Mouse (Mus musculus) MN1 (cell line): ENCODE measurements around the gene Gm49318.
A peak's percentile ranks its signal among the peaks of the same experiment; 100 is the strongest.

Experiments used
- DNase-seq: peaks from one replicate; pipeline ENCODE4 v3.0.0-alpha.2; 2016; ENCODE audit warnings: low spot score

Gene Gm49318

DNA sequence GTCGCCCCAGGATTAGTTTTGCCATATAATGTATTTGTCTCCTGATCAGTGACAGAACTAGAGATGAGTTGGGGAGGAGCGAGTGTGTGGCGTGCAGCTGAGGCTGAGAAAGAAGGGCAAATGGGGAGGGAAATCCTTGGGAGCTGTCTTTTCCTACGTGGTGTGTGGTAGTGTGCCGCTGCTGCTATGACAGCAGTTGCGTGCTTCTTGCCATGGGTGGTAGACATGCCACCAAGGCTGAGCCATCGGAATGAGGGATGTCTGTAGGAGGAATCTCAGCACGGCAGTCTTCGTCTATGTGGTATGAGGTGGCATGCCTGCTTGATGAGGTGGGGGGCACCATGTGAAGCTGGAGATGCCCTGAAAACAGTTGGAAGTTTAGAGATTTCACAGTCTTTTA lies 40.7 kb downstream of the Gm49318 start:
- no peak for DNase-seq

DNA sequence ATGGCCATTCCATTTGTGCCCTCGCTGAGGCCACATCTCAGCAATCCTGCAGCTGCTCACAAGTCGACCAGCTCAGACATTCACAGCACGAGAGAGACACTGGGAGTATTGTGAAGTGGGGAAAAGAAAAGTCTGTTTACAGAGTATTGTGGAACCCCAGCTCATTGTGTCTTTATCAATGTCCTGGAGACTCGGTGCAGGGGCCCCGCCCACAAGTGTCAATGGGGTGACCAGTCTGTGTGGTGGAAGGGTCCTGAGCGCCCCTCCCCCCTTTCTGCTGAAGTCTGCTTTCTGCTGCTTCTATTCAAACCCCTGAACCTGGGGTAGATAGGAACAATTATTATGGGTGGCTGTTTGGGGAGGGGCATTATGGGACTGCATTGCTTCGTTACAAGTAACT lies 42.6 kb downstream of the Gm49318 start:
- DNase-seq, result no peak

DNA sequence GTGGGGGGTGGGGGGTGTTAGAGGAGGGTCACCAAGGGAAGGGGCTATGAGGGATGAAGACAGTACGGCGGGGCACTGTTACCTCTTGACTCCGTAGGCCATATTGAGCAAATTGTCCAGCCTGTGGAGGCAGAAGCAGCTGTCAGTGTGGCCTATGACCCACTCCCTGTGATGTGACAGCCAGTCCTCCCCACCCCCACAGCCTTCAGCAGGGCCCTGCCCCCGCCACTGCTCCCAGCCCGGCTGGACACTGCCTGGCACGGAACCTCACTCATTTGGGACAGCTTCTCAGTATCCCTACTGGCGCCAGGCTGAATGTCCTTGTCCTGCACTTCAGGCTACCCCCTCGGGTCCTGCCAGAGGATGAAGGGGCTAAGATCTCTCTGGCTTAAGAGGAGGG lies 46.5 kb downstream of the Gm49318 start:
- DNase-seq, result no peak

DNA sequence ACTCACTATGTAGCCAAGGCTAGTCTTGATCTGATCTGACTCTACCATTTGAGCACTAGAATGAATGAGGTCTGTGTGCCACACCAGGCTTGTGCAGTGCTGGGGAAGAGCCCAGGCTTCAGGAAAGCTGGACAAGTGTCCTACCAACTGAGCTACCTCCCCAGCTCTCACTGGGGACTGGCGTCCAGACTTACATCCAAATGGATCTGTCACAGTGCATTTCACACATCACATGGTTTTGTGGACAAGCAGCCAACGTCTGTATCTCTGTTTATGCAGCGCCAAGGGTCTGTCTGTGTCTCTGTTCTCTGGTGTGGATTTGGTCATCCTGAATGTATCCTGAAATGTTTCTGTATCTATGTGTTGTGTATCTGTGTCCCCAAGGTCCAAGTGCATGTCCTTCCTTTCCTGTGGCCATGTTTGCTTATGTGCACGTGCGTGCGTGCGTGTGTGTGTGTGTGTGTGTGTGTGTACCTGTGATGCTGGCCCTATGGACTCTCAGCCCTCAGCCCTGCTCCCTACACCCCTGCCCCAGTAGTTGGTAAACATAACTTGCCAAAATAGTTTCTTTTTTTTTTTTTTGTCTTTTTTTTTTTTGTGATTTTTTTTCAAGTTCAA lies 53.7 kb downstream of the Gm49318 start:
- no peak for DNase-seq

DNA sequence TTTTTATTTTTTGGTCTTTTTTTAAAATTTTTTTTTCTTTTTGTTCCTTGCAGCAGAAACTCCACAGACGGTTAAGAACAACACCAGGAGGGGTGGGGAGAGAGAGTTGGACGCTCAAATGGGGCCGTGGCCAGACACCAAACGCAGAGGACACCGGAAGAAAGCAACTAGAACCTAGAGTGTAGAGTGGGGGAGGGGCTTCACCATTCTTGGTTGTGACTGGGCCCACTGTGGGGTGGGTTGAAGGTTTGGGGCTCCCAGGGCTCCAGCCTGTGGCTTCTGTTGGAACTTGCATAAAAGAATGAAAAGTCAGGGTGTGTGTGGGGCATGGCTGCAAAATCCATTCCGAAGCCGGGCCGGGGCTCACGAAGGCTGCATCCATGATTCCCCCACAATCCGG lies 54.8 kb downstream of the Gm49318 start:
- no peak for DNase-seq

DNA sequence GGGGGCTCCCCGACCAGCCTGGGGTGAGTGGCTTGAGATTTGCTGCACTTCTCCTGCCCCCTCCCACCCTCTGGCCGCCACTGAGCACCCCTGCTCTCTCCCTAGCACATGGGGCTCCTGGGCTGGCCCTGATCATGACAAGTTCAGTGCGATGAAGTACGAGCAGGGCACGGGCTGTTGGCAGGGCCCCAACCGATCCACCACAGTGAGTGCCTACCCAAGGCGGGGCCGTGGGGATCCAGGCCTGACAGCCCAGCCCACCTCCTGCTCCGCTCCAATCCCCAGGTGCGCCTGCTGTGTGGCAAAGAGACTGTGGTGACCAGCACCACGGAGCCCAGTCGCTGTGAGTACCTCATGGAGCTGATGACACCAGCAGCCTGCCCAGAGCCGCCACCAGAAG lies 58.3 kb downstream of the Gm49318 start:
- no peak for DNase-seq

DNA sequence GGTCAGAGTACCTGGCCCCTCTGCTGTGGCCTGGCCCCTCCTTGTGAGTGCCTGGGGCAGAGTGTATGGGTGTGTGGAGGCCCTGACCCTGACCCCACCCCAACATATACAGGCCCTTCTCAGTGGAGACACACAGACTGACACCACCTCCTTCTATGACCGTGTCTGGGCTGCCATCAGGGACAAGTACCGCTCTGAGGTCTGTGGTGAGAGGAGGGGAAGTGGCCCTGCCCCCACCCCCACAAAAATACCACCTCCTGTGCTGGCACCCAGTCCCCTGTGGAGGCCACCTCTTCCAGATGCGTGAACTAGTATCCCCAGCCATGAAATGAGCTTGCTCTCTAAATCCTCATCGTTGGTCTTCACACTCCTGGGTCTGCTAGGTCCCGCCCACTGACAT lies 60.0 kb downstream of the Gm49318 start:
- no peak for DNase-seq

DNA sequence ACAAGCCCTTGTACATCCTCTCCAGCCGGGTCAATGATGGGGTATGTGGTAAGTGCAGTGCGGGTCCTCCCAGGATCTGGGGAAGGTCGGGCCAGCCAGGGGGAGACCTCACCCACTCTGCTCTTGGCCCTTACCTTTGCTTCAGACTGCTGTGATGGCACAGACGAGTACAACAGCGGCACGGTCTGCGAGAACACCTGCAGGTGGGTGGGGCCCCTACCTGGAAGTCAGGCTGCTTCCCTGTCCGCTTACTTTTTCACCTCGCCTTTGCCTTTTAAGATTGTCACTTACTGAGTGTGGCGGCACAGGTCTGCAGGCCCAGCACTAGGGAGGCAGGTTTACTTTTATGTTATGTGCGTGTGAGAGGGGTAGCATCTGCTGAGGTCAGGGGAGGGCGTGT lies 66.5 kb downstream of the Gm49318 start:
- DNase-seq, result no peak

DNA sequence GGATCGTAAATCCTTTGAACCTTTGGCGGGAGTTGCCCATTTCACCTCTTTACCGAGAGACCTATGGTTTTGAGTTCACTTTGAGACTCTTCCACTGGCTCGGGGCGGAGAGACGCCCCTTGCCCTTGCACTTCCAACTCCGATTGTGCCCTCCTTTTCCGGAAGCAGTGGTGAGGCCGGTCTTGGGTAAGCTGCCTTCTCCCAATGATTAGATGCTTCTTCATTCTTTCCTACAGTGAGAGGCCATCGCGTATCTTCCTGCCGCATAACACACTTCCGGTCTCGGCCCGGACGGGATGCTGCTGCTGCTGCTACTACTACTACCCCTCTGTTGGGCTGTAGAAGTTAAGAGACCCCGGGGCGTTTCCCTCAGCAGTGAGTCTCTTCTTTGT lies 67.9 kb downstream of the Gm49318 start:
- peak; percentile 33 for DNase-seq

DNA sequence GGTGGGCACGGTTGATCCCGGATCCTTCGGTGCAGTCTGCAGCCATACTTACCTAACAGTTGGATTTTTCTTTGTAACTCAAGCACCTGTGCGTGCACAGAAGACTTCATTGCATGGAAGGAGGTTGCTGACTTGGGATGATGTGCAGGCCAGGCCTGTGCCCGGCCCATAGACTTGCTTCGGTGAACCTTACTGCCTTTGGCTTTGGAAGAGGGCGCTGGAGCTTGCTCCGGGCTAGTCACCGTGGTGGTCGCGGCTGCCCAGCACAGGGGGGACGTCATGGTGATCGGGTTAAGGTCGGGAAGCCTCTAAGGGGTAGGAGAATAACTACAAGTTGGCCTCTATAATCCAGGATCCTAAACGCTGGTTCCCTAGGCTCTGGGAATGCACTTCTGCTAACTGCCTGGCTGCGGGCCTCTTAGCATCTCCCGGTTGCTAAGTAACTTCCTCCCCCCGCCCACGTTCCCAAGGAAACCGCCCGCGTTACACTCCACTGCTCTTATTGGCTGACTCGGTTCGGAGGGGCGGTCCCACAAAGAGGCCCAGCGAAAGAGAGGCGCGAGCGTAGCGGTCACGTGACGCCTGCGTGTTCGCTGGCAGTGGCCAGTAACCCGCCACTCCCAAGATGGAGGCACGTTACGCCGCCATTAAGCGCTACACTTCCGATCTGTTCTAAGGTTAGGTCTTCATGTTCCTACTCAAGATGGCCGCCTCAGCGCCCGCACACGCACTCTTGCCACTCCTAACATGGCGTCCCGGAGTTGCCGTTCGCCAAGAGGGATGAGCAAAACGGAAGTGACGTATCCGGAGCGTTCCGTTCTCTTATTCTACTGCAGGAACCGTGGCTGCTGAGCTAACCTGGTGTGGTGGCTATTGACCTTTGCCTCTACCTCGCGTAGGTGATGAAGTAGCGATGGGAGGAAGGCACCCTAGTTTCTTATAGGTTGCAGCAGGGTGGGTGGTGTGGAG lies 68.6 kb downstream of the Gm49318 start, which contains the start of the genes Ccdc151 and Prkcsh:
Gene Ccdc151 (minus strand): TSS at position 441 of the 969 bp plus-strand sequence.
Gene Prkcsh (plus strand): TSS at position 613 of the 969 bp plus-strand sequence.
- peak; percentile 96 for DNase-seq

DNA sequence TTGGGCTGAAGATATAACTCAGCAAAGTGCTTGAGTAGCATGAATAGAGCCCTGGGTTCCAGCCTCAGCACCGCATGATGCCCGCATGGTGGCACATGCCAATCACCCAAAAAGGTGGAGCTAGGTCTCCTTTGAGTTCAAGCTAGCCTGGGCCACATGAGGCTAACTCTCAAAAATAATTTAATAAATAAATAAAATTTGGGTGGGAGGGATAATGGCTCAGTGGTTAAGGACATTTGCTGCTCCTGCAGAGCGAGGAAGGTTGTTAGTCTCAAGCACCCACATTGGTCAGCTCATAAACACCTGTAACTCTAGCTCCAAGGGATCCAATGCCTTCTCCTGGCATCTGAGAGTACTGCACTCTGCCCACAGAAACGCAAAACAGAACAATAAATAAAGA lies 69.4 kb downstream of the Gm49318 start:
- DNase-seq, result no peak

DNA sequence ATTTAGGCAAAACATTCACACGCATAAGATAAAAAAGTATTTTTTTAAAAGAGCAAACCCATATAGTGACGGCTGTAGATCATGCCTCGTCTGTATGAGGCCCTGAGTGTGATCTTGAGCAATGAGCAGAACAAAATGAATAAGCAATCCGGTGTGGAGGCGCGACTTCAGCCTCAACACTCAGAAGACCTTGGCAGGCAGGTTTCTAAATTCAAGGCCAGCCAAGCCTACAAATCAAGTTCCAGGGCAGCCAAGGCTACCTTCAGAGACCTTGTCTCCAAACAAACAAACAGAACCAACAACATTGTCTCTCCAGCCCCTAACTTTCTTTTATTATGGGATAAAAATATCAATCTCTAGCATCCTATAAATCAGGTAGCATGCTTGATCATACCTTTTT lies 70.8 kb downstream of the Gm49318 start:
- no peak for DNase-seq

DNA sequence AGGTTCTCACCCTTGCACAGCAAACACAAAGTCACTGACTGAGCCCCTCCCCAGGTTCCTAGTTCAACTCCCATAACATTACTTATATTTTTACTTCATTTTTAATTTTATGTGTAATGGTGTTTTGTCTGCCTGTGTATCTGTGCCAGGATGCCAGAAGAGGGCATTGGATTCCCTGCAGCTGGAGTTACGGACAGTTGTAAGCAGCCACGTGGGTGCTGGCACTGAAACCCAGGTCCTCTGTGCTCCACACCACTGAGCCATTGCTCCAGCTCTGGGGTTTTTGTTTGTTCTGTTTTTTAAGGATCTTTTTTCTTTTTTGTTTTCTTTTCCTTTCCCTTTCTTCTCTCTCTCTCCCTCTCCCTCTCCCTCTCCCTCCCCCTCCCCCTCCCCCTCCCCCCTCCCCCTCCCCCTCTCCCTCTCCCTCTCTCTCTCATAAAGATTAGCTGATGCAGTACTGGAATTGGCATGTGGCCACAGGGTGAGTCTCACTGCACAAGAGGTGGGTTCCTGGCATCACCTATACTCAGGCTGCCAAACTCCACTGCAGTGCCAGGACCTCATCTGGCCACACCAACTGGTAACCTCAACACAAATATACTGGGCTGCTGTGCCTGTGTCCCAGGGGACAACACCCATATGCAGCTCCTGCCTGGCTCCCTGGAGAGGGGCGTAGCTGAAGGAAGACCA lies 74.7 kb downstream of the Gm49318 start:
- DNase-seq, result no peak

DNA sequence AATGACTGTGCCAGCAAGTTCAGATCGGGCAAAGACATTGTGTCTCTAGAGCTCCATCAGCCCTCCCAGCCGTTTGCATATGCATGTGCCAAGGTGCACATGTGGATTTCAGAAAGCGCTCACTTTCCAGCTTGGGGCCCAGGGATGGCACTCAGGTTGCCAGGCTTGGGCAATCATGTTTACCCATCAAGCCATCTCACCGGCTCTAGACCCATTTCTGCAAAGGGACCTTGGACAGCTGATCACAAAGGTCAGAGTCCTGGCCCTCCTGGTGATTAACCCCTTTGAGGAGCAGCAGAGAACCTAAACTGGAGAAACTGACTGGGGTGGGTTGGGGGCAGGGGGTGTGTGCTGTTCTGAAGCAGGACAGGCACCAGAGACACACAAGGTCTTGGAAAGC lies 78.8 kb downstream of the Gm49318 start:
- DNase-seq, result no peak

DNA sequence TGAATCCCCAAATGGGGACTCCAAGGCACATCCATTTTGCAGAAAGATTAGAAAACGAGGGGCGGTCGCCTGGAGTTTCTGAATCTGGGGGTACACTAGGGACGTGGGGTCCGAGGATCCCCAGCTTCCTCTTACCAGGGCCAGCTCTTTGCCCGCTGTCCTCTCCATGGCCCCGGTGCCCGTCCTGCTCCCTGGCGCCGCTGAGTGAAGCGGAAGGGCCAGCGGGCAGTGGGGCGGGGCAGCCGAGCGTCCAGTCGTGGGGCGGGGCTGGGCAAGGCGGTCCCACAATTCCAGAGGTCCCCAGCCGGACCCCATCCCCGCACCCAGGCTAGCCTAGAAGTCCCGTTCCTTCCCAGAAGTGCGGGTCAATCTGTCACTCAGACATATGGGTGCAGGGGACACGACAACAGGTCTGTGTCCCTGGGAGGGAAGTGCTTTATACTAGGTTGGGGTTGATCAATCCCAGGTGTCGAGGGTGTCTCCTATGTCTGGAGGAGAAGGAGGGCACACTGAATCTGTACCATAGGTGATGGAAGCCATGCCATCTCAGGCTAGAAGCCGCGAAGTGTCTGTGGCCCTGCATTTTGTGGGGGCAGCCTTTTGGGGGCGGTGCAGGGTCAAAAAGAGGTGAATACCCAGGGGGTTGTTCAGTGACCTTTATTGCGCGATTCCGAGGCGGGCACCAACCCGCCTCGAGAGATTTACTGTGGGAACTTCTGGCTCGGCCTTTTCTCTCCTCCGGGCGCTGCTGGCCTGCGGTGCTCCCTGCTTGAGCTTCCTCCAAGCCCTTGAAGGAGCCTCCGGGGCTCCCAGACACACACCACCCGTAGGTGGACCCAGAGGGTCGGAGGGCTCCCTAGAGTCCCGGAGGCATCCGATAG lies 81.6 kb downstream of the Gm49318 start, which contains the start of gene Rgl3:
Gene Rgl3 (minus strand): TSS at position 217 of the 881 bp plus-strand sequence.
- DNase-seq, result peak; percentile 49

DNA sequence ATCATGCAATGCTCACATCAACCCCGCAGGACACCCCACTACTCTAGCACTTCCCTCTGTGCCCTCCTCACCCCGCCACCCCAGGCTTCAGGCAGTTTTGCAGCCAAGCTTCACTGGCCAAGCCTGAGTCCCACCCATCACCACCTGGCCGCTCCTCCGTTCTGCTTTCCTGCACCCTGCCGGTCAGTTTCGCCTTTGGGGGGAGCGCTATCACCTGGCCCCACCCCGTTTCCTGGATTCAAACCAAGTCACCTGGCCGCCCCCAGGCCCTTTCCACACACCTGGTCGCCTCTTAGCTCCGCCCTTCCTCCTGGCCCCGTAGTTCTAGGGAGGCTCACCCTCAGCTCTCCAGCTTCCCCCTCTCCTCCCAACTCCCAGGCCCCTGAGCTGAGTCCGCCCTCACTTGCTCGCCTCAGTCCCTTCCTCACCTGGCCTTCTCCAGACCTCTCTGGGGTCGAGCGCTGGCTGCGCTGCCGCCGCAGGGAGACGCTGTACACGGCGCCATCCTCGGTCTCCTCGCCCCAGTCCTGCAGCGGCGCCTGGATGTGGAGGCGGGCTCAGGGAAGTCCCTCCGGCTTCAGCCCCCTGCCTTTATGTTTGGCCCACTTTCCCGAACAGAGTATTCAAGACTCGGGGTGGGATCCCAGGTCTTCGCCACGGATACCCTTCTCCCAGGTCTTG lies 82.5 kb downstream of the Gm49318 start:
- peak; percentile 7 for DNase-seq

DNA sequence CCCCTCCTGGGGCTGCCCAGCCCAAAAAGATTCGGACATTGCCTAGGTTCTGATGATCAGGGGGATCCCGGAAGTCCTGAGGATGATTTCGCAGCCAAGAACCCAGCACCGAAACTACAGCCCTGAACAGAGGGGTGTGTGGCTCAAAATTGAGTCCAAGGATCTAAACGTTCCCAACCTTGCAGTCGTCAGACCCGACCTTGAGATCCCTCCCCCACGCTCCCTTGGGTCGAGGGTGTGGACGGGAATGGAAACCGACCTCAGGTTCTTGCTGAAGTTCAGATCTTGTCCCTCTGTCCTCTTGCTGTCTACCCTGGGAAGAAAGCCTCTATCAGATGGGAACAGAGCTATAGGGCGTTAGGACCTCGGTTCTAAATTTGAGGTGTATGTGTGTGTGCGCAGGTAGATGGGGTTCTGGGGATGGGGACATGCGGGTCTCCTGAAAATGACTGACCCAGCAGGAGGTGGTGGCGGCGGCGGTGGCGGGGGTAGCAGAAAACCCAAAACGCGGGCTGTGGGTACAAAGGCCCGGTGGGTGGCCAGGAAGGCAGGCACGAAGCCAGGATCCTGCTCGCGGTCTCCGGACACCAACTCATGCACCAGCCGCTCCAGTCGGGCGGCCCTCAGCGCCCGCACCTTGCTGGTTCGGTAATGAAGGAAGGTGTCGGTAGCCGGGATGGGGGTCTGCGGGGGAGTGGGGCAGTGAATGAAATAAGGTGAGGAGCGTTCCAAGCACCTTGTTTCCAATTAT lies 83.3 kb downstream of the Gm49318 start:
- no peak for DNase-seq
